Mouse (Mus musculus) monocyte, adult 5-6 weeks (primary cell): ENCODE results near the gene Elovl5. TPM values are rescaled to one million over a fixed set of nuclear protein-coding genes. Genes with fewer than 3 reads are reported as not detected.

Experiments used
- ATAC-seq: fragments of 153-309, 156-312 bp; replicated peaks from 2 replicates; pipeline ENCODE4 v1.8.0; 2017; ENCODE audit warnings: mild to moderate bottlenecking; ENCODE audit not compliant: low TSS enrichment, insufficient number of reproducible peaks, severe bottlenecking, poor library complexity, low FRiP score
- total RNA-seq: library from RNA; stranded (forward); fragments of 200-1000, 200-491, 200-594 nt; gene quantifications from 3 replicates; pipeline ENCODE4 v1.2.3, GENCODE M21; 2017

Gene Elovl5
- total RNA-seq, 1 experiment from 2014 or later, result 154 TPM

DNA sequence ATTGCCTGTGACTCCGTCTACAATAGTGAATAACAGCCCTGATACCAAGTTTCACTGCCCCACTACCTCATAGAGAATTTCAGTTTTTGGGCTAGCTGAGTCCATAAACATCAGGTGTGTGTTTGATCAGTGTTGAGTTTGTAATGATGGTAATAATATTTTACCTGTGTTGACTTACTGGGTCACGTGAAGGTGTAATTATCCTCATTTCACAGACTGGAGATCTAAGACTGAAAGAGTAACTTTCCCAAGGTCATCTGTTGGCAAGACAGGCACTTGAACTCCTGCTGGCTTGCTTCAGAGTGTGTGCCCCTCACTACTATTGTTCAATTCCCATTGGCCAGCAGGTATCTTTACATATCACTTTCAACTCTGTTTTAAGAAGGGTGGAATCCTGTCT, 31.1 kb downstream of the Elovl5 start:
- no peak for ATAC-seq

DNA sequence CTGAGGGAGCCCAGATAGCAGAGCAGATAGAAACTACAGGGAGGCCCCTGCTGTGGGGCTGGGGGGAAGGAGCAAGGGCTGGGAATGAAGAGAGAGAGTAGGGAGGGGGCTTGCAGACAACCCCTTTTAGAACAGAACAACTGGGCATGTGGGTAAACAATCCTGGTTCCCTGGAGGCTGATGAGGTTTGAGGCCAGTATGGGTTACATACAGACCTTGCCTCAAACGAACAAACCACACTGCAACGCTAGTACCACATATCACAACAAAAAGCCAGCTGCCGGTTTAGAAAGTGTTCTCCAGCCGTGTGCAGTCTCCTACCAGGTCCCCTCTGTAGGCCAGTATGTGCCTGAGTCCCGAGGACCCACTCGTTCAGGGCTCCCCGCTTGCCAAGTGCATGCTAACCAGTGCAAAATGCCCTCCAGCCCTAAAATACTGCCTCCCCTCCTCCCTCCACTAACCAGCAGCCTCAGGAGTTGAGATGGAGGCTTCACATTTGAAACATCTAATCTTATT, 32.6 kb downstream of the Elovl5 start:
- ATAC-seq, result no peak

DNA sequence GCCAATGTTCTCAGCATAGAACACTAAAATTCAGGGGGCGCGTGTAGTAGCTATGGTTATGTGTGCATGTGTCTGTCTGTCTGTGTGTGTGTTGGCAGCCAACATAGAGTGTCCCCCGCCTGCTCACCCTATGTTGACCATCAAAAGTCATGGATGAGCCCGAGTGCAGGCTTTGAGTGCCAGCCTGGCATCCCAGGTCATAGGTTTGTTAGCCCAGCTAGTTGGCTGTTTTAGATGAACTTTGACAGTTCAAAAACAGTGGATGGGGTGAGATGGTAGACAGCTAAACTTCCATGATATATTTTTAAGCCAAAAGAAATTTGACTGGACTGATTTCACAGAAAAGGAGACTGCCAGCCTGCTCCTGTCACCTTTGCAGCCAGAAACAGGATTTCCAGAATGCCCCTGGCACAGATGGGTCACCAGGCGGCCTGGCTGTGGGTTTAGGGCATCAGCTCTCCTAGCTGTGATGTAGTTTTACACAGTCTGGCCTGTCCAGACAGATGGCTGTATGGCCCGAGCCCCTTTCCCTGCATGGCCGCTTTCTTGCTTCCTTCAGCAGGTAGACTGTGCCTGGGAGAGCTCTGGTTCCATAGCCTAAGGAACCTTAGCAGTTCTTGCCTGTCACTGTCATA, 33.8 kb downstream of the Elovl5 start:
- ATAC-seq, result no peak

DNA sequence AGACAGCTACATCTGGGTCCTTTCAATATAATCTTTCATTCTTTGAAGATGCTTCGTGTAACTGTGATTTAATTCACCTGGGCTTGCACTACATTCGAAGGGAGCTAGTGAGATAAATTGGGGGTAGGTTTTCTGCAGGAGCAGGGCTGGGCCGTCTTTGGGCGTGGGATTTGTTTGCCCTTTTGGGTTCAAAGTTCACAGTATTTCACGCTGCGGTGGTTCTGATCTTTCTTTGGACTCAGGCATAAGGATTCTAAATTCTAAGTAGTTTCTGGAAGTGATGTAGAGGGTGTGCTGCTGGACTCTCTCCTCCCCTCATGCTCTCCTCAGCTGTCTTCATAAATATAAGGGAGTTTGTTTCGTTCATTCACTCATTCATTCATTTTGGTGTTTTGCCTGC, 34.8 kb downstream of the Elovl5 start:
- no peak for ATAC-seq

DNA sequence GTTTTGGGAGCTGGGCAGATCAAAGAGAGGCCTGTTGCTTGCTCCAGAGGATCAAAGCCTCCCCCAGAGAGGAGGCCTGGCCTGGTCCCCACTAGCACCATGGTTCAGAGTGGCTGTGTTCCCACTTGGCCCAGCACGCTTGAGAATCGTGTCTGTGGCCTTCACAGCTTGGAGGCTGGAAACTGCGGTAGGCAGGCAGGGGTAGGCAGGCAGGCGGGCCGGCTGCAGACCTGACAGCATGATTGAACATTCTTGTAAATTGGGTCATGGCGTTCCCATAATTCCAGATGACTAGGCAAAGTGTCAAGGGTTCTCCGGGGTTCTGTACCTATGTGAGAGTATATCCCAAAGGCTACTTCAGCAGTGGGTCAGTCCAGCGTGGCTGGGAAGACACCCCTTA, 35.9 kb downstream of the Elovl5 start:
- no peak for ATAC-seq

DNA sequence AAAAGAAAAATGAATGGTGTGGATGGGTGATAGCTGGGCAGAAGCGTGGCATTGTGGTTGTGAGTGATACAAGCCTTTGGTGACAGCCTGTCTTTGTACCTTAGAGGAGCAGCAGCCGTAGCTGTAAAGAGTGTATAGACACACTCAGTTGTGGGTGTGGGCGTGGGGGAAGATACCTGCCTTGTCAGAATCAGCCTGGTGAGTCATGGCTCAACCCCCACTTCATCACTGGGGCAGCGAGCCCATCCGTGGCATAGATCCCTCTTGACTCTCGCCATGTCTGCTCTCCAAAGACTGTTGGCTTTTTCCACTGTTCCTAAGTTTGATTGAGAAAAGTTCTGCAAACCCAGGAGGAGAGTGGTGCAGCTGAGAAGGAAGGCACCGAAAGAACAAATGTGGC, 37.3 kb downstream of the Elovl5 start:
- ATAC-seq, result no peak

DNA sequence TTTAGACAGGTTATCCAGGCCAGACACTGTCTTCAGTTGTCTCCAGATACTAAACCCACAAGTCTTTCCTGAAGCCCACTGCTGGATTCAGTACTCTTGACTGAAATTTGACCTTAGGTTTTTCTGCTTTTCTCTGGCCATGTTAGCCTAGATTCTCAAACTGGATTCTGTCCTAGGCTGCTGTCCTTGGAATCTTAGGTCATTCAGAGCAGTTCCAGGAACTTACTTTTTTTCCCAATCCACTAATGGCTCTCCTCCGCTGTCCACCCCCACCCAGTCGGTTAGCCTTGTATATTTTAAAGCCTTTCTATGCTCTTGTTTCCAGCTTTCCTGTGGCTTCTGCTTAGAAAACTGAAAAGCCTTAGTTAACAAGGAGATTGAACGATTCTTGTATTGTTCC, 37.8 kb downstream of the Elovl5 start:
- ATAC-seq, result no peak

DNA sequence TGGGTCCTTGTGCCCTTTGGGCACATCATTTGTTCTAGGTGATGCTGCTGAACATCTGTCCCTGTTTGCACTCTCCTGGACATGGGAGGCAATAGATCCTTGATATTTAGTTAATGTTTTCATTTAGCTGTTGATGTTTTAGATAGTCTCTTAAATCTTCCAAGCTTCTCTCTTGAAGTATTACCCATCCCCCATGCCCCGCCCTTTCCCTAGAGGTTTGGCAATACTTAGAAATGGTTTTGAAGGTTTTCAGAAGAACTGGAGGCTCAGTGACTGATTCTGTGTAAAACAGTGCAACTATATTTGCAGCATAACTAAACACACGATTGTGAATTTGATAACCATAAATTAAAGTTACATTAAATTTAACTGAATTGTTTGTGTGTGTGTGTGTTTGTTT, 38.3 kb downstream of the Elovl5 start:
- no peak for ATAC-seq

DNA sequence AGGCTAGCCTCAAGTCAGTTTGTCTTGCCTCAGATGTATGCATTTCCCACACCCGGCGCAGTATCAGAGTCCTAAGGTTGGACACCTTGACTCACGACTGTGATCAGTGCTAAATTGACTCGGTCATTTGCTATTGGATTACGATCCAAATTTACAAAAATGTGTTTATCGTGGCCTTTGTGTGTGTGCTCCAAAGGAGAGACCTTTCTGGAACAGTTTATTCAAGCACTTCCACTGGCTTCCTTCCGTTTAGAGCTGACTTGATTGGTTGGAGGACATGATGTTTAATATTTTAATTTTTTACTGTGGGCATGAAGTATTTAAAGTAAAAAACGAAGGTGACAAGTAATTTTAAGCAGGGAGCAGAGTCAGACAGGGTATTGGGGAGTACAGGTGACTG, 38.8 kb downstream of the Elovl5 start:
- ATAC-seq, result no peak

DNA sequence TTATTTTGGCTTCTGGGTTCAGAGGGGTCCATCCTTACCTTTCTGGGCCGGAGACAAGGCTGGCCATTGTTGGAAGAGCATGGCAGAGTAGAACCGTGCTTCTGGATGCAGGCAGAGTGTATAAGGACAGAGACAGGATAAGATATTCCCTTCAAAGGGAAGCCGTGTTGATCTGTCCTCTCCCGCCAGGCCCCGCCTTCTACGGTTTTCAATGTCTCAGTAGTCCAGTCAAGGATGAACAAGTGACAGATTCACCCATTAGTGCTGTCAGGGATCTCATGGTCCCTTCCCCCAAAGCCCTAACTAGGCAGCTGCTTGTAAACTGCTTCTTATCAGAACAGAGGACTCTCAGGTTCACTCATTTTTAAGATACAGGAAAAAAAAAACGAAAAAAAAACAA, 41.2 kb downstream of the Elovl5 start:
- ATAC-seq, result no peak

DNA sequence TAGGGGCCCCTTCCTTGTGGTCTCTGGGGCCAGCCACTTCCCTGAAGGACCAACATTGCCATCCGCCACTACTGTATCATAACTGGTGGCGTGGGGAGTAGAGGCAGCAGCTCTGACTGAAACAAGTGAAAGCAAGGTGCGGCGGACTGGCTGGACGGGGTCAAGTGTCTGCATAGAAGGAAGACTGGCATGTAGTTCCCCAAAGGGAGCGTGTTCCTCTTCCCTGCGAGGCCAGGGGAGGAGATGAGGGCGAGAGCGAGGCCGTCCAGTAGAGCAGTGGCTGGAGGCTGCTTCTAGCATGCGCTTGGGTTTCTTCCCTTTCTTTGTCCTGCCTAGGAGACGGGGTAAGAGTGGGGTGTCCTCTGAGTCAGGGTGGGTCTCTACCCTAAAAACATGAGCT, 42.6 kb downstream of the Elovl5 start:
- peak; percentile 79 for ATAC-seq

DNA sequence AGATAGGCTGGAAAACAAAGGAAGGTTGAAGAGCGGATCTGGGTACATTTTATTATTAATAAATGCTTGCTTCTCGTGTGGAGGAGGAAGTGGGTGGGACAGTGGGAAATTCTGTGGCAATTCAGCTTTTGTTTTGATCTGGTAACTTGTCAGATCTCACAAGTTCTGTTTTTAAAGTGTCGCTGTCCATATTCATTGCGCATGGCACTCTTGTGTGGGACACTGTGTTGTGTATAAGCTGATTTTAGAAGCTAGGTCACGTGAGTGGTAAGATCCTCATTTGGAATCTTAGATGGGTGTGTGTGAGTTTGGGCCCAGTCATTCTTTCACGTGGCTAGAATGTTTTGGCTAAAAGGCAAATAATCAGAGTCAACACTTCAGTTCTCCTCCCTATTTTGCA, 44.2 kb downstream of the Elovl5 start:
- ATAC-seq, result peak; percentile 88

DNA sequence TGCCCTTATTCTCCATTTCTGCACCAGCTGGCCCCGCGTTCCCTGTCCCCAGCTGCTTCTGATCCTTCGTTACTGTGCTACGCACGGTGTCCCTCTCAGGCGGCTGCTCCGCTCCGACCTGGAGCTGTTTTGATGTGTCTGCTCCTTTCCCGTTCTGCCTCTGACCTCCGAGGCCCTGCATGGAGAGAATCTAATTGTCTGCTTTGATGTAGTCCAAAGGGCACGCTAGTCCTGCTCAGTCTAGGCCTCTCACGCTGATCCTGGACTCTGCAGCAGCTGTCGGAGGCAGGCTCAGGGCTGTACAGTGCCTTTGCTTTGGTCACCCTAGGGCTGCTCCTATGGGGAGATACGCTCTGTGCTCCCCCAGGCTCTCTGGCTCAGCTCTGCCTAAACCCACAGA, 46.9 kb downstream of the Elovl5 start:
- no peak for ATAC-seq

DNA sequence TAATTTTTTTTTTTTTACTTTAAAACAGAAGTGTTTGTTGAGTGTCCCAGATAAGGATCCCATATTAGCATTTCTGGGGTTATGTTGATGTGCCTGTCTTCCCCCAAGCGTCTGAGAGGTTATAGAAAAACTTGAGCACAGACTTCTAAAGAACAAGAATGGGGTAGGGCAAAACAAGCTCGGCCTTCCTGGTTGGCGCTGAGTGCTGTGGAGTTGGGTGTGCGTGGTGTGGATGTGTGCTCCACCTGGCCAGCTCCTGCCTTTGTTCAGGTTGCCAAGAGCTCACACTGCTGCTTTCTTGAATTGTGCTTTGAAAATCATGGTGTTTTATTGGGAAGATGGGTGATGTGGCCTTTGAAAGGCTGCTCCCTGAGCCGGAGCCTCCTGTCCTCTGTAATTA, 48.1 kb downstream of the Elovl5 start:
- no peak for ATAC-seq

DNA sequence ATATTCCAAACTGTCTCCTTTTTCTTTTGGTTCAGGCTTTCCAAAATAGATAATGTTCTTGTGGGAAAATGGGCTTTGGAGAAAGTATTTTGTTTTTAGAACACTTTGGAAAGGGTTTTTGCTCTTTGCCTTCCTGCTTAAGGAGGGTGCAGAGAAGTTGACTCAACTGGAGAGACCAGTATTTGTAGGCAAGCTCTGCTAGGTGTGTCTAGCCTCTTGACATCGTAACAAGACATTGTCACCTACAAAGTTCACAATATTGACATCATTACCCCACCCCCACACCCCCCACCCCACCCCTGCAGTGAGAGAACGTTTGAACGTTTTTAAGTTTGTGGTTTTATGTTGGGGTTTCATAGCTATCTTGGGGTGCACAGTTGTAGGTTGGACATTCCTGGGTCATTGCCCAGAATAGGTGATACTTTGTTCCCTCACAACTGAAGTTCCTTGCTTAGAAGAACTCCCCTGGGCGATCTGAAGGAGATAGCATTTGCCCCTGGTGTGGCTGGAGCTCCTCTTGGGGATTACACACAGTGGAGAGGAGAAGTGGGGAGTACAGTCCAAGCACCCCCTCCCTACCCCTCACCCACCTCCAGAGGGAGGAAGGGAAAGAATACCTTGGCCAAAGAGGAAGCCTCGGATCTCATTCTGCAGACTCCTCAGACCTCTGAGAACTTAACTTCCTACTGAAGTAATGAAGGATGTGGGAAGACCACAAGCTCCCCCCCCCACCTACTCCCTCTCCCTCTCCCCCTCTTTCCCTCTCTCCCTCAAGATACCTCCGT, 48.8 kb downstream of the Elovl5 start:
- ATAC-seq, result no peak

DNA sequence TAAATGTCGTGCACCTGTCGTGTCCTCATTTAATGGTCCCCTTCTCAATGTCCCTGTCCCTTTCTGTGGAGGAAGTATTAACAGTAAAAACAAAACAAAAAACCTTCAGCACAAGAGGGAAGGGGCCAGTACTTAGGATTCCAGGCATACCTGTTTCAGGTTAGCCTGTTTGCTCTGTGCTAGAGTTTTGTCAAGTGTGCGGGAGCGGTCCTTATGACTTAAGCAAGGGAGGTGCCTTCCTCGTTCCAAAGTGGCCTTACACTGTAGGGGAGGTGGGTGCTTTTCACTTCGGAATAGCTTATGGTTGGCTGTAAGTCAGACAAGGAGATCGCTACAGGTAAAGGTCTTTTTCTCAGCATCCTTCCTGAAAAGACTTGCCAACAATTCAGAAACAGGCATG, 49.7 kb downstream of the Elovl5 start:
- ATAC-seq, result no peak

DNA sequence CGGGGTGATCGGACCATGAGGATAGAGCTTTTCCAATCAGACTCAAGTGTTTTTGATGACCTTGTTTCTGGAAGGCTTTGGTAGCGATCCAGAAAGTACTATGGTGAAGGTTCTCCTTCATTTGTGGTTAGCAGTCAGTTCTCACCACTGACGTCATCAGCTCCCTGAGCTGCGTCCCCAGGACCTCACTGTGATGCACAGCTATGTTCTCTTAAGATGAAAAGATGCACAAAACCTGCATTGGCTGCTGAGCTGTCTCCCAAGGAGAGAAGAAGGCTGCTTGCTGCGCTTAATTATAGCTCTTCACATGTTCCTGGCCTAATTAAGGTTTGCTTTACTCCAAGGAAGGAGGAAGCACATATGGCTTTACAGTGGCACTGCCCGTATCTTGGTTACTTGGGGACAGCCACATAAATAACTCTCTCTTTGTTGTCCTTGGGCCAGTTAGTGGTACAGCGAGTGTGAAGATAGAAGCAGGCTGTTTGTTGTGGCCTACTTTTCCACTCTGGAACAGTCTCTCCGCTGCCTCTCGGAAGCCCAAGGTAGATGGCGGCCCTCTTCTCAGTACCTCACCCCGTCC, 50.5 kb downstream of the Elovl5 start:
- ATAC-seq, result no peak

DNA sequence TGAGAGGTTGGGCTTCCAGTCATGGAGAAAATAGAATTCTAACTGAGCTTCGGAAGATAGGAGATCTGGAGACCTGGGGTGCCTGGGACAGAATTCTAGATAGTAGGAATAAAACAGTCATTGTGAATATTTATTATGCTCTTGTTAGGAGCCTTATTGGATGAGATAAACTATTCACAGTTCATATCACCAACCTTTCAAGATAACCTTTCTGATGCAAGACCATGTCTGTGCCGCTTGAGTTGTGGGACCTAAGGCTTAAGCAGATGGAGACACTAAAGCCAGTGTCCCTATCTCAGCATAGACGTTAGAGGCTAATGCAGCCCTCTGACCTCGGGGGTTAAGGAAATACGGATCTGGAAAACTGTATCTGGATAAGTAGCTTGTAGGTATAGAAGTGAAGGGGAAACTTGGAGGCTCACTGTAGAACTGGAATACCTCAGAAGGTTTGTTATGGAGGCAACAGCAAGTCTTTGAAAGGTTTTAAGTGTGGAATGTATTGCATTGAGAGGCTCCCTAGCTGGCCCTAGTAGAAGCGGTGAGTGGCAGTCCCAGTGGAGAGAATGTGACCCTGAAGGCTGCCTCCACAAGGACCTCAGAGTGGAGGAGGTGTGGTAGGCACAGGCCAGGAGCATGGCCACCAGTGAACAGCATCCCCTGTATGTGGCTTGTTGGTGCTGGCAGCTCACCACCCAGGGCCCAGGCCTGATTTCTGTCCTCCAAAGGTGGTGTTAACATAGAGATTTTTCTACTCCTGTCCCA, 52.2 kb downstream of the Elovl5 start:
- ATAC-seq, result no peak

DNA sequence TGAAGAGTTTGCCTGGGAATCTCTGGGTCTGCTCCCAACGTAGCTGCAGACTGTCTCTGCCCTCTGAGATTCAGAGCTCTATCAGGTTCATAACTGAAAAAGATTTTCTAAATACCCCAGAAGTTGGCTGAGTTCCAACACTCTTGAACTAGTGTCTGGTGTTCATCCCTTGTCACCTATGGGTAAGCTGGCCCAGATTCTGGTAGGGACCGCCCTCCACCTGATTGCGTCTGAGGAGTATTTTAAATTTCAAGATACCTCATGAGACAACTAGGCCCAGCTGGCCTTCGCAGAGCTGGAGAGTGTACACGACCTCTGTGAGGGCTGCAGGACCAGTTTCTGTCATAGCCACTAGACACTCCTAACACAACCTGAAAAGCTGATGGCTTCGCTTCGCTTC, 61.8 kb downstream of the Elovl5 start:
- no peak for ATAC-seq
